Mouse (Mus musculus): ENCODE results near the gene Ebf1.

DNA sequence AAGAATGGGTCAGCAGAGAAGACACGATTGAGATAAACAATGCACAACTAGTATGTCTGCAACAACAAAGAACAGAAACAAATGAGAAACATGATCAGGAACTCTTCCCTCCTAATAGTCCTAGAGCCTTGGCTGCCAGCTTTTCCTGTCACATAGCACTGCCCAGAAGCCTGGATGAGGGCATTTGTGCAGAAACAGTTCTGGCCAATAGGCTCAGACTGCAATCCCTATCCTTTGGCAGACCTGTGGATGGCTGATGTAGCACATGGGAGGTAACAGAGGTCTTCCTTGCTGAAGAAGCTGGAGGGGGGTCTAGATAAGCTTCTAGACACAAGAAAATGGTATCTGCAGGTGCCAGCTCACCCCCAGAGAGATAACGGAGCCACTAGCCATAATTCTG lies 64.2 kb downstream of the Ebf1 start:
- TF ChIP-seq EP300 (IDR thresholded peaks at IDR 0.05; ENCODE audit: low read depth) (no peak), CTCF (IDR thresholded peaks at IDR 0.05; ENCODE audit: low read depth) (no peak)
